Mouse (Mus musculus): ENCODE measurements around the gene Magee1.
"Not testable (repeated sequence)": the region's sequence is repeated elsewhere in the genome, so short reads cannot be mapped to it uniquely, and the experiment has no call there.

The Magee1 gene

DNA sequence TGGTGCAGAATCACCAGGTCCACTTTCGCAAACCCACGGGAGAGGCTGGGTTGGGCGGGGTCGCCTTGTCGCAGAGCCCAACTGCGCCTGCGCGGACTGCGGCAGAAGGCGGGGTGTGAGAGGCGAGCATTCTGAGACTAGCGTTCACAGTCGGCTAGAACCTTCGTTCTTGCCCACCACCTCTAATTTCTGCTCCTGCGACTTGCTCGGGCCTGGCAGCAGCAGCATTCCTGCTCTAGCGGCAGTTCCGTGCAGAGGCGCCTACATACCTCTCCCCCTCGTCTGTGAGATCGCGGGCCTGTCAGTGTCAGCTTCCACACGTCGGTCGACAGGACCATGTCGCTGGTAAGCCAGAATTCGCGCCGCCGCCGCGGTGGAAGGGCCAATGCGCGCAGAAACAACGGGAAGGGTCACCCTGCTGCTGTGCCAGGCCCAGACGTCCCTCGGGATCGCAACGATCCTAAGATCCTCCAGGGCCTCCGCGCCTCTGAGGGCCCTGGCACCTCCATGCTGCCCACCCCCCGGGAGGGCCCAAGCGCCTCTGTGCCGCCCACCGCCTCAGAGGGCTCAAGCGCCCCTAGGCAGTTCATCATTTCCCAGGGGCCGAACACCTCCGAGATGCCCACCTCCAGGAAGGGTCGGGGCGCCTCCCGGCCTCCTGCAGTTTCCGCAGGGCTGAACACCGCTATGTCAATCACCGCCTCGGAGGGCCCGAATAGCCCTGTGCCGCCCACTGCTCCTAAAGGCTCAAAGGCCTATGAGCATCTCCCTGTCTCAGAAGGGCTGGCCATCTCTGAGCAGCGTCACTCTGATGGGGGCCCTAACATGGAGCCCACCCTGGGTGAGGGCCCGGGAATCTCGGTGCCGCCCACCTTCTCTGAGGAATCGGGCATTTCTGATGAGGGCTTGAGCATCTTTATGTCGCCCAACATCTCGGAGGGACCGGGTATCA, at the start of gene Magee1:
Magee1 (plus strand) TSS at position 104 of the 952 bp plus-strand sequence.
- in situ Hi-C loops (cut with MboI; ENCODE audit: low sequenced_read_pairs): no loop called here

DNA sequence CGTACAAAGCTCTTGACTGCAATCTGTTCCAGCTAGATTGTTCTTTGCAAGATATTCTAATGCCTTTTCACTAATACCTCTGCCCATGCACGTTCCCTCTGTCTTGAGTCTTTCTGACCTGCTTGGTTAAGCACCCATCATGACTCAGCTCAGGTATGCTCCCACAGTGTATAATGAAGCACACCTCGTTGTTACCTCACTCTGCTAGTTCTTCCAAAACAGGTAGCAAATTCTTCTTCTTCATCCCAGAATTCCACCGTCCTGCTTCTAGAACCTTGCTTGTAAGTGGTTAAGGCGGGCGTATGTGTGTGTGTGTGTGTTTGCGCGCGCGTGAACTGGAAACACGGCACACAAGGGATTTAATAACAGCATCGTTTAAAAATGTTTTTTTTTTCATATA, 41.0 kb upstream of the Magee1 start:
- in situ Hi-C loops (cut with MboI; ENCODE audit: low sequenced_read_pairs): no loop called here

- in situ Hi-C loops (cut with MboI; ENCODE audit: low sequenced_read_pairs): no loop called here
Observed at GRCm38 (mm10) chrX:105079615-105080092, 40.5 kb upstream of the Magee1 start, which contains the start of gene Pbdc1. Gene Pbdc1 (plus strand): TSS chrX:105079756.

- in situ Hi-C loops (cut with MboI; ENCODE audit: low sequenced_read_pairs): no loop called here
Observed at GRCm38 (mm10) chrX:105080096-105080495, 40.1 kb upstream of the Magee1 start.

GRCm38 (mm10) chrX:105083013-105083412, 37.2 kb upstream of the Magee1 start:
- in situ Hi-C loops (cut with MboI; ENCODE audit: low sequenced_read_pairs): not testable (repeated sequence)

- in situ Hi-C loops (cut with MboI; ENCODE audit: low sequenced_read_pairs): no loop called here
Observed at GRCm38 (mm10) chrX:105104175-105104574, 16.0 kb upstream of the Magee1 start.

GRCm38 (mm10) chrX:105114994-105115393, 5.2 kb upstream of the Magee1 start:
- in situ Hi-C loops (cut with MboI; ENCODE audit: low sequenced_read_pairs): no loop called here

- in situ Hi-C loops (cut with MboI; ENCODE audit: low sequenced_read_pairs): no loop called here
Observed at GRCm38 (mm10) chrX:105121227-105121865, 1.2 kb downstream of the Magee1 start.

DNA sequence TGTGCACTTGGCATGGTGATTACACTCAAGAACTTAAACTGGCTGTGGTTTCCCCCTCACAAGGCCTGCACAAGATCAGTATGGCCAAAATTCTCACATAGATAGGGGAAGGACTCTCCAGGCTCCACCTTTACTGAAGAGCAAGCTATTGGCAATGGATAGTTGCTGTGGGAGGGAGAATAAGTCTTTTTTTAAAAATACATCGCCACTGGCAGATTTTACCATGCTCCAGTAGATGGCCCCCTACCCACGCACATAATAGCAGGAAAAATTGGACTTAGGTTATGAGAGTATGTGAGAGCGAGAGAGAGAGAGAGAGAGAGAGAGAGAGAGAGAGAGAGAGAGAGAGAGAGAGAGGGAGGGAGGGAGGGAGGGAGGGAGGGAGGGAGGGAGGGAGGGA, 4.7 kb downstream of the Magee1 start:
- in situ Hi-C loops (cut with MboI; ENCODE audit: low sequenced_read_pairs): no loop called here

GRCm38 (mm10) chrX:105151872-105152461, 31.8 kb downstream of the Magee1 start:
- in situ Hi-C loops (cut with MboI; ENCODE audit: low sequenced_read_pairs): no loop called here

- in situ Hi-C loops (cut with MboI; ENCODE audit: low sequenced_read_pairs): not testable (repeated sequence)
Observed at GRCm38 (mm10) chrX:105165007-105165406, 44.8 kb downstream of the Magee1 start.

DNA sequence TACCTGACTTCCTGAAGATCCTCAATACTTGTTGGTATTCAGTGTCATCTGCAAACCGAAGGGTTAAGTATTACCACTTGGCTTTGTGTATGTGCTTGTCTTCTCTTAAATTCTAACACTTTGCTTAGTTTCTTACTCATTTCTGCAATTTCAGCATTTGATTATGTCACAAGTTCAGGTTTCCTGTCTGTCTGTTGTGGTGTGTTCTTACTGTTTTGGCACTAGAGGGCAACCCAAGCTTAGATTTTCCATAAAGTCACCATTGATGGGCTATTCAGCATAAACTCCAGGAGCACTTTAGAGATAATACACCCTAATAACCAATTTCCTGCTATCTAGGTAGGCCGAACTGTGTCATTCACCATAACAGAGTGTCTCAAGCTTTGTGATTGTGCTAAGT, 47.0 kb downstream of the Magee1 start:
- in situ Hi-C loops (cut with MboI; ENCODE audit: low sequenced_read_pairs): no loop called here

Measured in CH12F3 (cell line).